Mouse (Mus musculus) E14TG2a.4 (cell line): Measurements from ENCODE around the gene Eci1.

Experiments
- CTCF ChIP-seq: conservative IDR thresholded peaks from 2 replicates; pipeline ENCODE4 v1.5.1; 2014; ENCODE audit warnings: low read length
- POU5F1 ChIP-seq: IDR thresholded peaks from 2 replicates; pipeline ENCODE4 v1.6.1; 2014; ENCODE audit warnings: low read length, borderline replicate concordance

DNA sequence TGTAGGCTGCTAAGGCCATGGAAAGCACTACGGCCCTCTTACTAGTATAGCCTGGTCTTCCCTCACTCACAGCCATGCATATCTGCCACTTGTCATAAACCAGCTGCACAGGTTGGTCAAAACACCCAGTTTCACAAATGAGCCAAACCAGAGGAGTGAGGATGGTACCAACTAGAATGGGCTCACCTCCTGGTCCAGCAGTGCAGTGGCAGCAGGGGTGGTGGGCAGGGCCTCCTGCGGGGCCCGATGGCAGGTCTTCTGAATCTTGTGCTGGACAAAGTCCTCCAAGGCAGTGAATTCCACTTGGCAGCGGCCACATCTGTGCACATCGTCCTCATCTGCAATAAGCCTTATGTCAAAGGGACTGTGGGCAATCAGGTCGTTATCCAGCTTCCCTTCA lies 24.8 kb downstream of the Eci1 start:
- TF ChIP-seq CTCF (no peak), POU5F1 (no peak)
